Mouse (Mus musculus) hematopoietic stem cell, adult 5-6 weeks (primary cell): ENCODE data around the gene Lrrc23. TPM values are rescaled to one million over a fixed set of nuclear protein-coding genes. Genes with fewer than 3 reads are reported as not detected.

ENCODE experiments used
- ATAC-seq, 2 experiments: fragments of 125-278 bp in 1 of 2; replicated peaks in 1 of 2; 2 replicates each; pipeline ENCODE4 v1.8.0; 2016 to 2017; ENCODE audit warnings: inconsistent platforms in 2 of 2, mild to moderate bottlenecking in 2 of 2, moderate number of reproducible peaks in 2 of 2, low read depth in 1 of 2, moderate TSS enrichment in 1 of 2; ENCODE audit not compliant: low FRiP score in 2 of 2, poor library complexity in 2 of 2, severe bottlenecking in 2 of 2, insufficient read depth in 1 of 2, low TSS enrichment in 1 of 2
- total RNA-seq: library from RNA; stranded (forward); fragments of 172-1452, 232-1000 nt; gene quantifications from 2 replicates; pipeline ENCODE4 v1.2.3, GENCODE M21; 2017

Lrrc23 gene
- total RNA-seq, 1 experiment from 2014 or later, result 1.1 TPM

DNA sequence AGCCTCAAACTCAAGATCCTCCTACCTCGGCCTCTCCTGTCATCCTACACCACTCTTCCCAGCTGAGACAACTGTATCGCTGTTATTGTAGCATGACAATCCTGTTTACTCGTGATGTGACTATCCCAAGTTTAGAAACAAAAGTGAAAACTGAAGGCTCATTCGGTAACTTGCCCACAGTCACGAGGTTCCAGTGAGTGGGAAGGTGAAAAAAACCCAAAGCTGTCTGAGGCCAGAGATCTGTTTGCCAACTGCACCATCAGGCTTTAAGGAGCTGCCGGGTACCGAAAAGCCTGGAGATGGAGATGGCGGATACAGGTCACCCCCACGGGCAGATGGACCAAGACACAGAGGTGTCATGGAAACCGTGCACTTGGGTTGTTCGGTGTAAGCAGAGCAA lies 42.5 kb downstream of the Lrrc23 start:
- ATAC-seq, result no peak

DNA sequence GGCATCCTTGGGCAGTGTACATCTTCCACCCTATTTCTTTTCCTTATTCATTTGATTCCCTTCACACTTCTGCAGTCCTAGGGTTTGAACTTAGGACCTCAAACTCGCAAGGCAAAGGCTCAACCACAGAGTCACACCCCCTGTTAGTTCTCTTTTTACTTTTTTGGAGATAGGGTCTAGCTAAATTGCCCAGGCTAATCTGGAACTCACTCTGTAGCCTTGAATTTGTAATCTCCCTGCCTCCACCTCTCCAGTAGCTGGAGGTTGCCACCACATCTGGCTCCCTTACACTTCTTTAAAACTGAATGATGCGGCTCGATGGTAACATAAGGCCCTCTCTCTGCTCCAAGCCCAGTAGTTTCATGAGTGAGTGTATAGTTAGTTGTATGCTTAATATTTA lies 45.1 kb downstream of the Lrrc23 start:
- no peak for ATAC-seq

DNA sequence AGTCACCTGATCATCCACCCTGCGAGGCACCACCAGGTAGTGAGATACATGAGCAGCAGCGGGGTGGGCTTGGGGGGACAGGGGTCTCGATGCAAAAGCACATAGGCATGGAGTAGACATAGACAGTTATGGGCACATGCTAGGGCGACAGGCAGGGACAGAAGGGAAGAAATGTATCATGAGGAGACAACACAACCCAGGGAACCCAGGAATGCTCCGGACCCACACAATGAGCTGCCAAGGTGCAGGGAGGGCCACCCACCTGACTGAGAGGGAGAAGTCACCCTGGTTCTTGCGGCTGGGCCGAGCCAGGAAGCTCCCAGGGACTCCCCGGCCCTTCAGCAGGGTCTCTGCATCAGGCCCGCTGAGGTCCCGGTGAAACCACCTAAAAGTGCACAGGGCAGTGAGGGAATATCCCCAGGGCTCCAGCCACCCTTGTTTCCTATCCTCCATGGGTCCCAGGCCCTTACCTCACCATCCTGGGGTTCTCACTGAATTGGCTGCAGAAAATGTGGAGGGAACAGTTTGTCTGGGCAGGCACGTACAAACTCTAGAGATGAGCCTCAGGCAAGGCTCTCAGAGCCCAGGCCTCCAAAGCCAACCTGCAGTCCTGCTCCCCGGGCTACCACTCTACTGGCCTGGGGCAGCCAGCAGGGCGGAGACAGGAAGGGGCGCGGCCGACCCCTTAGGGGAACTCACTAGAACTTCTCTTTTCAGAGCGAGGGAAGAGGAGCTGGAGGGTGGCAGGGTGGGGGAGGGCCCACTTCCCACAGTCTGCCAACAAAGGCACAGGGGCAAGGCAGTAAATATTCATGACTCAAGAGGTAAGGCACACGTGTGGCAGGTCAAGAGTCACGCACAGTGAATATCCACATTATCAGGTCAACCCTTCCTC lies 46.8 kb downstream of the Lrrc23 start:
- peak; percentile 90 to 91 for ATAC-seq

DNA sequence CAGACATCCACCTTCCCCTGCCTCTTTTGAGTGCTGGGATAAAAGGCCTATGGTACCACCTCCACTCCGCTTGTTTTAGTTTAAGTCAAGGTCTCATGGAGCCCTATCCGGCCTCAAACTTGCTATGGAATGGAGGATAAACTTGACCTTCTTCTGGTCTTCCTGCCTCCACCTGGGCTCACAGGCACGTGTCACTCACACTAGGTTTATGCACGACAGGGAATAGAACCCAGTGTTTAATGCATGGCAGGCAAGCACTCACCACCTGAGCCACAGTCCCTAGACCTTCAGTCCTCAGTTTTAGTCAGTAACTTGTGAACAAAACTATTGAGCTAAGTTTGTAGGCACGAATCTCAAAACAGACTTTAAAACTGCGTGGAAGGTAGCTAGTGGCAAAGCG lies 48.5 kb downstream of the Lrrc23 start:
- no peak for ATAC-seq

DNA sequence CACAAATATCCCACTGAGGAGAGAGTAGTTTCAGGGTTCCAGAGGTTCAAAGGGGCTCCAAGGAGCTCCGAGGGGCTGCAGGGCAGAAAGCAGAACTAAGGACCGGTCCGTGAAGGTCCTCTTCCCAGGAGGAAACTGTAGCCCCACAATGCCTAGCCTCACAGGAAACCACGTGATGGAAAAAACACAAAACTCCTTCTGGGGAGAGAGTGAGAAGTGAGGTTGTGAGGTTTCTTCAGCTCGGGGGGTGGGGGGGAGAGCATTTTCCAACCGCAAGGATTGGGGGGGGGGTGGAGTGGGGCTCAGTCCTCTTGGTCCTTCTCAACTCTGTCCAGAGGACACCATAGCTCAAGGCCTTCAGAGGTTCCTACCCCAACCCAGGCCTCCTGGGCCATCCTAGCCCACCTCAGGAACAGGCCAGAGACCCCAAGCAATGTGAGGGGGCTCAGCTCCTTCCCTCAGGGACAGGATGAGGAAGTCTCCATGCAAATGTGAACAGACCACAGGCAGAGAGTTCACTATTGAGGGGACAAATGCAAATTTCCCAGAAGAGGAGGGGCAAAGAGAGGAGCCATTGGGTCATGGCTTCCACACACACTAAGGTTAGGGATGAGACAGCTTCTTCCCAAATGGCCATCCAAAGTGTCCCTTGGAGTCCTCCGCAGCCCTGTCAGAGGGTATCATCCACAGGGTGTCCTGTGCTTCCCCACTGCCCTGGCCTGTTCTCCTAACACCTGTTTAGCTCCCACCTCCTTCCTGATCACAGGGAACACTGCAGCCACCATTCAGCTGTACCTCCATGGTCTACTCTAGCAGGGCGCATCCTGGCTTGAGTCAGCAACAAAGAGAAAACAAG lies 49.4 kb downstream of the Lrrc23 start:
- ATAC-seq, result peak; percentile 68 to 72

DNA sequence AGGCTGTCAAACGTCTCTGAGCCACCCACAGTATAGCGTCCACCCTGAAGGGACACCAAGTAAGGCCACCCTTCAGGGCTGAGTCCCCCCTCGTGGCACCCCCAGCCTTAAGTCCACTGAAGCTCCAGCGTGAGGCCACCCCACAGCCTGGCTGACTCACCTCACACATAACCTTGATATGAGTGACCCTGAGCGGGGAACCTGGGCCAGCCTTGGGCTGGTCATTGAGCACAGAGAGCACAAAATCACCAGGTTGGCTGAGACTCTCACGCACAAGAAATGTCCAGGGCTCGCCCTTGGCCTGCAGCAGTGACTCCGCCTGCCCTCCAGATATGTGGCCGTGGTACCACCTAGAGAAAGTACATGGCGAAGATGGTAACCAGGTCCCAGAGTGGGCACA lies 50.9 kb downstream of the Lrrc23 start:
- no peak for ATAC-seq

DNA sequence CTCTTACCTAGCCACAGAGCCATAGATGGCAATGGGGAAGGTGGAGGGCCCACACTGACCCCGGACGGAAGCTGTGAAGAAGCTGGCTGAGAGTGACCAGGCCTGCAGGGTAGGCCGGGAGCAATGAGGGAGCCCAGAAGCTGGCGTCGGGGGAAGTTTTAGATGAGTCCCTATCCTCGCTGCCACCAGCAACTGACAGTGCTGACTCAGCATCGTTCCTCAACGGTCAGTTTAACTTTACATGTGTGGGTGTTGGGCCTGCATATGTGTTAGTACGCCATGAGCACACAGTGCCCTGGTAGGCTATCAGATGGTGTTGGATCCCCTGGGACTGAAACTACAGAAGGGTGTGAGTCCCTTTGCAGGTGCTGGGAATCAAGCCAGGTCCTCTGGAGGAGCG lies 55.1 kb downstream of the Lrrc23 start:
- no peak for ATAC-seq

DNA sequence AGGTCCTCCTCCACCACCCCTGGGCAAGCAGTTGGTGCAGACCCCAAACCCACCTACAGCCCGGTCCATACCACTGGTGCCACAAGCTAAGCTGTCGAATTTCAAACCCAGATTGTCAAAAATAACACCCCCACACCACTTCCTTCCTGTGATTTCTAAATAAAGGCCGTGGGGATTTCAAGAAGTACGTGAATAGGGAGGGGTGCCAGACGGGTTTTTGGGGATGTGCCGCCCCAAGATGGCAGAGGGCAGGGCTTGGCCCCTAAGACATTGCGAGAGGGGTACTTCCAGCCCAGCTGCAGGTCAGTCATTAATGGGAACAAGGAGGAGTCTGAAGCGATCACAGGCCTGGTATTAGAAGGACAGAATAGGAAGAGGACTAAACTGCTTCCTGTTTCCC lies 56.0 kb downstream of the Lrrc23 start:
- ATAC-seq, result peak; percentile 54; a peak in 3 of 4 replicates

DNA sequence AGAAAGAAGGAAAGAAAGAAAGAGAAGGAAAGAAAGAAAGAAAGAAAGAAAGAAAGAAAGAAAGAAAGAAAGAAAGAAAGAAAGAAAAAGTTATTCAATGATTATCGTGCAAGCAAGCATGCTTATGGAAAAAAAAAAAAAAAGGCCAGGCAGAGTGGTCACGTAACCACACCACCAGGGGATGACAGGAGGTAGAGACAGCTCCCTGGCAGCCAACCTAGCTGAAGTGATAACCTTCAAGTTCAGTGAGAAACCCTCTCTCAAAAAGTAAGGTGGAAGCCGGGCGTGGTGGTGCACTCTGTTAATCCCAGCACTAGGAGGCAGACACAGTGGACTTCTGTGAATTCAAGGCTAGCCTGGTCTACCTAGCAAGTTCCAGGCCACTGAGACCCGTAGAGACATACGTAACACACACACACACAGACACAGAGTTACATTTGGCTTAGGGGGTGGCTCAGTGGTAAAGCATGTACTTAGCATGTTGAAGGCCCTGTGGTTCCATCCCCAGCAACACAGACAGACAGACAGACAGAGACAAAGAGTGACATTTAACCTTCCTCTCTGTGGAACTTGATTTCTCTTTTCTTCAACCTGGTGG lies 56.6 kb downstream of the Lrrc23 start:
- ATAC-seq, result peak in 1 of 2 experiments; percentile 3; a peak in 1 of 4 replicates

DNA sequence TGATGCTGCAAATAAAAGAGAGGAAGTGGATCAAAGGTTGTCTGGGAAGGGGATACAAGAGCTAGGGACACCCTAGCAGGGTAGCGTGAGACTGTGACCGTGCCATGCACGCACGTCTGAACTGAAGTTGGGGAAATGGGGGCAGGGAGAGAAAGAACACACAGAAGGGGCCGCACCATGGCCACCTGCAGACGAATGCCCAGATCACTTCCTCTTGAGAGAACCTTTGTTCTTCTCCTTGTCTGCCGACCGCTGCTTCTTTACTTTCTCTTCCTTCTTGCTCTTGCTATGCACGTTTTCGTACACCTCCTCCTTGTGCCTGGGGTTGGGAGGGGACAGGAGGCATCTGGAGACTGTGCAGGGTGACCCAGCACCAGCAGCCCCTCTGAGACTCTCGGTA lies 58.6 kb downstream of the Lrrc23 start:
- peak in 1 of 2 experiments; percentile 31; a peak in 2 of 4 replicates for ATAC-seq

Other genes starting within 250 kb of the Lrrc23 start
- not detected in 2 replicates for gene C1s1, start 237.4 kb downstream of the Lrrc23 start, total RNA-seq
- gene C1rb, start 209.4 kb downstream of the Lrrc23 start, total RNA-seq, result not detected in 2 replicates
- gene C1s2, start 143.6 kb downstream of the Lrrc23 start, total RNA-seq, result not detected in 2 replicates
- 28.5 and 29.6 TPM in 2 replicates for gene Lpcat3, start 116.7 kb downstream of the Lrrc23 start, total RNA-seq
- gene Emg1, start 67.5 kb downstream of the Lrrc23 start, total RNA-seq, result 160 and 203 TPM in 2 replicates
- gene Phb2, start 67.4 kb downstream of the Lrrc23 start, total RNA-seq, result 252 and 265 TPM in 2 replicates
- 476 and 523 TPM in 2 replicates for gene Ptpn6, start 41.0 kb downstream of the Lrrc23 start, total RNA-seq
- gene Grcc10, start 38.4 kb downstream of the Lrrc23 start, total RNA-seq, result 189 and 215 TPM in 2 replicates
- gene Gm45234, start 23.7 kb downstream of the Lrrc23 start, total RNA-seq, result not detected in 2 replicates
- gene Atn1, start 23.2 kb downstream of the Lrrc23 start, total RNA-seq, result 5.9 and 6.0 TPM in 2 replicates
- 2.6 and 5.6 TPM in 2 replicates for gene Eno2, start 10.1 kb downstream of the Lrrc23 start, total RNA-seq
- 5.3 and 11.0 TPM in 2 replicates for gene Spsb2, start 28.9 kb upstream of the Lrrc23 start, total RNA-seq
- 193 and 201 TPM in 2 replicates for gene Tpi1, start 34.6 kb upstream of the Lrrc23 start, total RNA-seq
- 55.3 and 78.1 TPM in 2 replicates for gene Usp5, start 49.8 kb upstream of the Lrrc23 start, total RNA-seq
- gene Cdca3, start 49.8 kb upstream of the Lrrc23 start, total RNA-seq, result 62.0 and 98.2 TPM in 2 replicates
- gene Gnb3, start 60.5 kb upstream of the Lrrc23 start, total RNA-seq, result not detected in 2 replicates
- gene P3h3, start 78.0 kb upstream of the Lrrc23 start, total RNA-seq, result 14.5 and 24.3 TPM in 2 replicates
- 0.15 TPM in 1 of 2 replicates, not detected in the other for gene Gpr162, start 84.3 kb upstream of the Lrrc23 start, total RNA-seq
- 5.8 and 10.0 TPM in 2 replicates for gene Cd4, start 108.5 kb upstream of the Lrrc23 start, total RNA-seq
- 3.8 and 9.1 TPM in 2 replicates for gene Lag3, start 132.0 kb upstream of the Lrrc23 start, total RNA-seq
- gene Ptms, start 140.4 kb upstream of the Lrrc23 start, total RNA-seq, result 121 and 123 TPM in 2 replicates
- 54.2 and 67.4 TPM in 2 replicates for gene Mlf2, start 151.7 kb upstream of the Lrrc23 start, total RNA-seq
- 41.6 and 51.1 TPM in 2 replicates for gene Cops7a, start 185.8 kb upstream of the Lrrc23 start, total RNA-seq
- gene Pianp, start 217.0 kb upstream of the Lrrc23 start, total RNA-seq, result not detected in 2 replicates
- gene Zfp384, start 229.4 kb upstream of the Lrrc23 start, total RNA-seq, result 29.0 and 29.2 TPM in 2 replicates